Comparison of ENCODE assay signal across 17 mouse cellular contexts in genomic region chr2:18911251-18911934, GRCm38 (mm10).
DNase-seq lines count a peak whose midpoint lies in the region.
"Had no signal": no experiment of that assay in that cellular context is flagged by ENCODE, and none has a peak within 500 bp of the region (broad histone marks: within the 10 kb centered on the region; RNA-seq: fewer than 3 reads in every experiment).

No protein-coding gene starts in this region.

- peak; percentile 37 for DNase-seq in left cerebral cortex, adult 18-20 months (ENCODE audit: low spot score in 2 of 2)
- no peak for DNase-seq in left cerebral cortex, adult 11 months (ENCODE audit: low spot score)
- peak; percentile 31 to 38 for DNase-seq in right cerebral cortex, adult 2 months (ENCODE audit: low spot score in 2 of 2)
- no peak for DNase-seq in right cerebral cortex, postnatal 4 days
- DNase-seq in brain, adult 2 months (ENCODE audit: low read depth, low spot score): peak; percentile 56
- peak; percentile 47 to 71 for DNase-seq in natural killer cell, adult 2 months (ENCODE audit: low spot score in 2 of 2)
- DNase-seq in testis, postnatal 14 days (ENCODE audit: low spot score): no peak
- DNase-seq: adrenal gland, adult 2 months; adrenal gland, postnatal 14 days; B cell, adult 2 months; cerebellum, adult 18-20 months; cerebellum, adult 9-10 months; cerebellum, postnatal 14 days; gastrocnemius, postnatal 25 days; heart, adult 18-20 months; heart, postnatal 10 days; heart, postnatal 36 days had no signal

Comparison
In these comparisons a context has a peak if more than half of its experiments do, and no peak if none do; other contexts are left out.
1. DNase-seq: peak in left cerebral cortex, adult 18-20 months (2 of 2), right cerebral cortex, adult 2 months (2 of 2), brain, adult 2 months (single experiment) and natural killer cell, adult 2 months (2 of 2); none in left cerebral cortex, adult 11 months (single experiment), right cerebral cortex, postnatal 4 days (single experiment) and testis, postnatal 14 days (single experiment).